ENCODE assay signal across 20 mouse cellular contexts in genomic region chr3:104783971-104784500, GRCm38 (mm10). TPM values are rescaled to one million over a fixed set of nuclear protein-coding genes. Genes with fewer than 3 reads are reported as not detected.
DNase-seq lines count a peak whose midpoint lies in the region; ATAC-seq and TF ChIP-seq lines count a peak whose summit lies in the region.
"Had no signal": no experiment of that assay in that cellular context is flagged by ENCODE, and none has a peak within 500 bp of the region (broad histone marks: within the 10 kb centered on the region; RNA-seq: fewer than 3 reads in every experiment).

No protein-coding gene starts in this region.

- WGBS in heart, postnatal 0 days = 50% methylated on average over 14 of the region's 14 CpGs
- 42% methylated on average over 14 of the region's 14 CpGs for WGBS in midbrain, embryonic 10.5 days

- no peak for ATAC-seq in heart, postnatal 0 days (ENCODE audit: insufficient read depth, low read depth)
- peak; percentile 33 for ATAC-seq in activated CD4-positive, CD25-positive, alpha-beta regulatory T cell, adult 4 months
- ATAC-seq: liver, embryonic 12.5 days; Patski had no signal

- H3K9ac ChIP-seq in heart, postnatal 0 days (replicated peaks; ENCODE audit: low read depth, low read length) = no peak overlapping the region
- 0 out of 2 replicates have a peak overlapping the region, but pooled peaks have one; percentile 15 for H3K9ac ChIP-seq in ES-Bruce4 (ENCODE audit: low read depth, poor library complexity, severe bottlenecking)
- H3K9ac ChIP-seq: embryonic facial prominence, embryonic 15.5 days; hindbrain, embryonic 15.5 days; liver, embryonic 12.5 days; lung, embryonic 15.5 days had no signal

- TF ChIP-seq POLR2A in ES-Bruce4 (IDR thresholded peaks at IDR 0.05; ENCODE audit: insufficient read depth, low read length) = no peak

- intact Hi-C loops in heart, postnatal 14 days (cut with DNase I) = loop anchor here (10.0 kb wide), 1 partner anchor 1759 kb away; the partner anchor contains the start of gene Csde1

- no peaks in the 10 kb centered on the region for H3K9me3 ChIP-seq in heart, postnatal 0 days (replicated peaks; ENCODE audit: control insufficient read depth, low read length)
- H3K9me3 ChIP-seq in ES-Bruce4 (replicated peaks; ENCODE audit: control insufficient read depth, insufficient read depth, low read length, poor library complexity, severe bottlenecking) = no peaks in the 10 kb centered on the region
- H3K9me3 ChIP-seq in midbrain, embryonic 10.5 days (replicated peaks) = no peaks in the 10 kb centered on the region
- H3K9me3 ChIP-seq: embryonic facial prominence, embryonic 15.5 days; forebrain, embryonic 10.5 days; hindbrain, embryonic 15.5 days; liver, embryonic 12.5 days; lung, embryonic 15.5 days had no signal

- no peak overlapping the region for H3K4me3 ChIP-seq in heart, postnatal 0 days (ENCODE audit: low read depth, low read length)
- peak overlapping the region; percentile 13 for H3K4me3 ChIP-seq in ES-Bruce4 (ENCODE audit: low read depth, low read length)
- H3K4me3 ChIP-seq in midbrain, embryonic 10.5 days = no peak overlapping the region
- H3K4me3 ChIP-seq: embryonic facial prominence, embryonic 15.5 days; forebrain, embryonic 10.5 days; hindbrain, embryonic 15.5 days; liver, embryonic 12.5 days; lung, embryonic 15.5 days had no signal

- DNase-seq in heart, postnatal 0 days (ENCODE audit: low spot score) = no peak
- no peak for DNase-seq in heart, postnatal 14 days
- peak; percentile 41 for DNase-seq in lung, postnatal 36 days
- no peak for DNase-seq in lung, postnatal 25 days (ENCODE audit: low spot score)
- DNase-seq in cerebellum, adult 18-20 months = no peak
- DNase-seq in midbrain, embryonic 10.5 days (ENCODE audit: low spot score) = no peak
- DNase-seq: cerebellum, postnatal 10 days; embryo, embryonic 11 days; gastrocnemius, postnatal 10 days; kidney, adult 11 months; layer of hippocampus, postnatal 36 days had no signal

- H3K27me3 ChIP-seq in heart, postnatal 0 days (ENCODE audit: control insufficient read depth, insufficient read depth, low read length) = no peaks in the 10 kb centered on the region
- no peaks in the 10 kb centered on the region for H3K27me3 ChIP-seq in ES-Bruce4 (ENCODE audit: control insufficient read depth, insufficient read depth, low read length, poor library complexity, severe bottlenecking)
- H3K27me3 ChIP-seq in midbrain, embryonic 10.5 days (ENCODE audit: low read depth, poor library complexity, severe bottlenecking) = peaks cover 93% of the 10 kb centered on the region
- H3K27me3 ChIP-seq: Patski had no signal

- no peak overlapping the region for H3K4me2 ChIP-seq in heart, postnatal 0 days (ENCODE audit: low read depth, low read length)
- H3K4me2 ChIP-seq: embryonic facial prominence, embryonic 15.5 days; hindbrain, embryonic 15.5 days; liver, embryonic 12.5 days; lung, embryonic 15.5 days had no signal

- TF ChIP-seq EP300 in heart, postnatal 0 days (IDR thresholded peaks at IDR 0.05; ENCODE audit: low read depth) = no peak
- TF ChIP-seq EP300 in ES-Bruce4 (IDR thresholded peaks at IDR 0.05; ENCODE audit: insufficient read depth, low read depth, low read length) = peak; percentile 61; the same call in 1 of the 2 replicates

- TF ChIP-seq CTCF in heart, postnatal 0 days (IDR thresholded peaks at IDR 0.05; ENCODE audit: low read depth) = no peak
- no peak for TF ChIP-seq CTCF in ES-Bruce4 (IDR thresholded peaks at IDR 0.05; ENCODE audit: low read depth, low read length)

- H3K27ac ChIP-seq in heart, postnatal 0 days (ENCODE audit: low read depth) = 0 out of 2 replicates have a peak overlapping the region, but pooled peaks have one; percentile 22
- H3K27ac ChIP-seq in ES-Bruce4 (ENCODE audit: insufficient read depth, low read length) = peak overlapping the region; percentile 19; the same call in 1 of the 2 replicates
- H3K27ac ChIP-seq in midbrain, embryonic 10.5 days (replicated peaks) = no peak overlapping the region
- H3K27ac ChIP-seq: embryonic facial prominence, embryonic 15.5 days; forebrain, embryonic 10.5 days; hindbrain, embryonic 15.5 days; liver, embryonic 12.5 days; lung, embryonic 15.5 days had no signal

- H3K36me3 ChIP-seq in heart, postnatal 0 days (replicated peaks; ENCODE audit: control insufficient read depth, insufficient read depth, low read length) = no peaks in the 10 kb centered on the region
- H3K36me3 ChIP-seq in ES-Bruce4 (ENCODE audit: control insufficient read depth, insufficient read depth, low read length, poor library complexity, severe bottlenecking) = no peaks in the 10 kb centered on the region
- H3K36me3 ChIP-seq in midbrain, embryonic 10.5 days = no peaks in the 10 kb centered on the region
- H3K36me3 ChIP-seq: embryonic facial prominence, embryonic 15.5 days; forebrain, embryonic 10.5 days; hindbrain, embryonic 15.5 days; liver, embryonic 12.5 days; lung, embryonic 15.5 days had no signal

- H3K4me1 ChIP-seq in heart, postnatal 0 days (ENCODE audit: control insufficient read depth, insufficient read depth) = peaks cover 13% of the 10 kb centered on the region
- H3K4me1 ChIP-seq in ES-Bruce4 (ENCODE audit: control insufficient read depth, insufficient read depth, low read length) = peaks cover 5% of the 10 kb centered on the region
- peaks cover 30% of the 10 kb centered on the region for H3K4me1 ChIP-seq in midbrain, embryonic 10.5 days

RNA-seq across cellular contexts. Expression of gene Fam19a3, which starts 2.4 kb away (rescaled TPM):
- total RNA-seq in heart, postnatal 0 days (2014; rRNA removed; ENCODE audit: low replicate concordance) = 0.77 and 1.1 TPM in 2 replicates
- polyA plus RNA-seq in heart, postnatal 0 days (2015; fragmentation: Nextera tagmentation; extraction: Ambion mirVana) = 1.1 TPM in 2 replicates
- 1 to 10 TPM; 2.2 to 2.3 TPM for total RNA-seq in heart, postnatal 14 days (2021)
- polyA plus RNA-seq in ES-Bruce4 (2011; ENCODE audit: insufficient read depth, insufficient read length, low read depth, missing spikeins) = 0.20 and 0.31 TPM in 2 replicates
- polyA plus RNA-seq in activated CD4-positive, CD25-positive, alpha-beta regulatory T cell, adult 4 months (2017; shearing (Covaris generic)) = 1 to 10 TPM in 1 of 2 experiments, under 1 TPM in 1; 0.83 to 1.4 TPM
- 0.15 TPM in 1 of 2 replicates, not detected in the other for polyA plus RNA-seq in midbrain, embryonic 10.5 days (2016; fragmentation: Nextera tagmentation; extraction: Ambion mirVana)
- total RNA-seq: layer of hippocampus, postnatal 36 days had no signal
- polyA plus RNA-seq: forebrain, embryonic 10.5 days; hindbrain, embryonic 15.5 days; liver, embryonic 12.5 days; neural tube, embryonic 14.5 days had no signal

RNA-seq across cellular contexts. Expression of gene Ppm1j, which starts 3.2 kb away (rescaled TPM):
- total RNA-seq in heart, postnatal 0 days (2014; rRNA removed; ENCODE audit: low replicate concordance) = 49.4 and 84.0 TPM in 2 replicates
- polyA plus RNA-seq in heart, postnatal 0 days (2015; fragmentation: Nextera tagmentation; extraction: Ambion mirVana) = 59.0 and 67.8 TPM in 2 replicates
- total RNA-seq in heart, postnatal 14 days (2021) = 10 to 100 TPM; 39.2 to 39.7 TPM
- 21.4 and 23.8 TPM in 2 replicates for polyA plus RNA-seq in ES-Bruce4 (2011; ENCODE audit: insufficient read depth, insufficient read length, low read depth, missing spikeins)
- 10 to 100 TPM; 24.1 to 28.0 TPM for polyA plus RNA-seq in activated CD4-positive, CD25-positive, alpha-beta regulatory T cell, adult 4 months (2017; shearing (Covaris generic))
- polyA plus RNA-seq in midbrain, embryonic 10.5 days (2016; fragmentation: Nextera tagmentation; extraction: Ambion mirVana) = 1.1 and 1.2 TPM in 2 replicates

RNA-seq across cellular contexts. Expression of gene Rhoc, which starts 4.1 kb away (rescaled TPM):
- 165 and 170 TPM in 2 replicates for total RNA-seq in heart, postnatal 0 days (2014; rRNA removed; ENCODE audit: low replicate concordance)
- polyA plus RNA-seq in heart, postnatal 0 days (2015; fragmentation: Nextera tagmentation; extraction: Ambion mirVana) = 165 and 170 TPM in 2 replicates
- 100 to 1,000 TPM; 139 to 166 TPM for total RNA-seq in heart, postnatal 14 days (2021)
- polyA plus RNA-seq in ES-Bruce4 (2011; ENCODE audit: insufficient read depth, insufficient read length, low read depth, missing spikeins) = 123 and 125 TPM in 2 replicates
- 1 to 10 TPM; 7.3 to 9.9 TPM for polyA plus RNA-seq in activated CD4-positive, CD25-positive, alpha-beta regulatory T cell, adult 4 months (2017; shearing (Covaris generic))
- polyA plus RNA-seq in midbrain, embryonic 10.5 days (2016; fragmentation: Nextera tagmentation; extraction: Ambion mirVana) = 87.0 and 89.3 TPM in 2 replicates

RNA-seq across cellular contexts. Expression of gene Mov10, which starts 34.3 kb away (rescaled TPM):
- total RNA-seq in heart, postnatal 0 days (2014; rRNA removed; ENCODE audit: low replicate concordance) = 19.9 and 20.2 TPM in 2 replicates
- polyA plus RNA-seq in heart, postnatal 0 days (2015; fragmentation: Nextera tagmentation; extraction: Ambion mirVana) = 13.2 and 14.0 TPM in 2 replicates
- 1 to 10 TPM; 7.4 to 7.9 TPM for total RNA-seq in heart, postnatal 14 days (2021)
- 79.9 and 90.4 TPM in 2 replicates for polyA plus RNA-seq in ES-Bruce4 (2011; ENCODE audit: insufficient read depth, insufficient read length, low read depth, missing spikeins)
- polyA plus RNA-seq in activated CD4-positive, CD25-positive, alpha-beta regulatory T cell, adult 4 months (2017; shearing (Covaris generic)) = 10 to 100 TPM; 16.2 to 34.8 TPM
- polyA plus RNA-seq in midbrain, embryonic 10.5 days (2016; fragmentation: Nextera tagmentation; extraction: Ambion mirVana) = 12.7 and 13.5 TPM in 2 replicates
